Mouse (Mus musculus) brain, embryonic 14.5 days (tissue): Measurements from ENCODE around the gene Rad51b.

Experiments used
- CTCF ChIP-seq: fragments of 200-500 bp; IDR thresholded peaks from 2 replicates; pipeline ENCODE4 v1.5.1; 2012; ENCODE audit warnings: inconsistent platforms, mild to moderate bottlenecking, moderate library complexity, borderline replicate concordance; ENCODE audit not compliant: insufficient read depth, insufficient read length; ENCODE audit errors: extremely low read depth
- POLR2A ChIP-seq: fragments of 200-500 bp; IDR thresholded peaks from 2 replicates; pipeline ENCODE4 v1.6.1; 2012; ENCODE audit warnings: mild to moderate bottlenecking, inconsistent platforms, borderline replicate concordance; ENCODE audit not compliant: poor library complexity, insufficient read depth, insufficient read length, severe bottlenecking; ENCODE audit errors: extremely low read depth

DNA sequence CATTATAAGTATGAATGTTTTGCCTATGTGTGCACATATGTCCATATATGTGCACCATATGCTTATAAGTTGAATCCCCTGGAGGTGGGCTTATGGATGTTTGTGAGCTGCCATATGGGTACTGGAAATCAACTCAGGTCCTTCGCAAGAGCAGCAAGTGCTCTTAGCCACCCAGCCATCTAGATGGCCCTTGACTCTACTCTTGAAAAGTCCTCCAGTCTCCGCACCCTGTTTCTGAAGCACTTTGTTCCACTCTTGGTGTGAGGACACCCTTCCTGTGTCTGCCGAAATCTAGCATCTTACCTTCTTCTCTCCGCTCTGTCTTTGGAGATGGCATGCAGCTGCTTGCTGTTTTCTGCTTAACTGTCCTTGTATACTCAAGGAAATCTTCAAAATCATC is 291.7 kb downstream of the Rad51b start:
- TF ChIP-seq CTCF (no peak), POLR2A (no peak)
